Mouse (Mus musculus): ENCODE results near the gene Cyp4a30b. TPM values are rescaled to one million over a fixed set of nuclear protein-coding genes. Genes with fewer than 3 reads are reported as not detected.
"Not testable (repeated sequence)": the region's sequence is repeated elsewhere in the genome, so short reads cannot be mapped to it uniquely, and the experiment has no call there.

Cyp4a30b gene
- not detected in 2 replicates for polyA plus RNA-seq (2015; fragmentation: Nextera tagmentation; extraction: Ambion mirVana)

DNA sequence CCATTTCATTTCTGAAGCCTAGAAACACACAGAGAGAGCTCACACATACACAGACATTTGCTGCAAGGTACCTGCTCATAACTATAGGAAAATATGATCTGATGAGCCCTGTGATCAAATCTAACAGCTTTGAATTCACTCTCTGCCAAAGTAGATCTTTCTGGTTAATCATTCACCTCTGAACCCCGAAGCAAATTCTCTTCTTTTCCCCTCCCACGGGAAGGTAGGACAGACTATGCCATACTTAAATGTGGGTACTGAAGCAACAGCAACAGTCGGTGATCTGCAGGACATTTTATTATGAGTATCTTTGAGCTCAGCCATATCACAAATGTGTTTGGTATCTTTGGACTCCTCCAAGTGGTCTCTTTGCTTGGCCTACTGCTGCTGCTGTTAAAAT, at the start of gene Cyp4a30b:
TSS of gene Cyp4a30b (plus strand) at position 301 of the 400 bp plus-strand sequence.
- 76% methylated on average over 3 of the region's 3 CpGs for WGBS
- ATAC-seq (replicated peaks; ENCODE audit: insufficient number of reproducible peaks, insufficient read depth, low FRiP score, low read depth) = no peak
- H3K4me1 ChIP-seq (replicated peaks) = no peaks in the 10 kb centered on the region

DNA sequence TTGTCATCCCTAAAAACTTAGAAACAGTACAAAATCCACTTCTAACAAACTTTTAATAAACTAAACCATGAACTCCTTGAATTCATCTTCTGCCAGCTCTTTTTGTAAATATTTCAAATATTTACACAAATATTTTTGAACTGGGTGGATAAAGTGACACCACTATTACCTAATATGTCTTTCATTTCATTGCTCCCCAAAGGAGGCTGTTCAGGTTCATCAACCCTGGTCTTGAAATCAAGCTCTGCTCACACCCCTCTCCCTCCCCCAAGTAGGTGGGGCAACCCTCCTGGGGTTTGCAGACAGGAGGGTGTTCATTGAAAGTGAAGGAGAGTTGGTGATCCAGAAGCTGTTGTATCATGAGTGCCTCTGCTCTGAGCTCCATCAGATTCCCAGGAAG, 41.1 kb upstream of the Cyp4a30b start, which contains the start of gene Cyp4a12b:
TSS of gene Cyp4a12b (plus strand) at position 301 of the 400 bp plus-strand sequence.
- H3K4me1 ChIP-seq (replicated peaks); H3K27ac ChIP-seq; H3K9ac ChIP-seq; H3K9me3 ChIP-seq (replicated peaks); H3K4me2 ChIP-seq; H3K36me3 ChIP-seq; ATAC-seq (replicated peaks; ENCODE audit: insufficient number of reproducible peaks, insufficient read depth, low FRiP score, low read depth); H3K4me3 ChIP-seq; H3K27me3 ChIP-seq: not testable (repeated sequence)

More for the DNA sequence above, at the start of gene Cyp4a30b:
- Histone ChIP-seq H3K4me3 (no peak within 1 kb of the TSS), H3K27me3 (no peaks in the 10 kb centered on the region), H3K27ac (no peak within 1 kb of the TSS), H3K9ac (no peak within 1 kb of the TSS), H3K36me3 (no peaks in the 10 kb centered on the region), H3K9me3 (replicated peaks) (no peaks in the 10 kb centered on the region), H3K4me2 (no peak within 1 kb of the TSS)

DNA sequence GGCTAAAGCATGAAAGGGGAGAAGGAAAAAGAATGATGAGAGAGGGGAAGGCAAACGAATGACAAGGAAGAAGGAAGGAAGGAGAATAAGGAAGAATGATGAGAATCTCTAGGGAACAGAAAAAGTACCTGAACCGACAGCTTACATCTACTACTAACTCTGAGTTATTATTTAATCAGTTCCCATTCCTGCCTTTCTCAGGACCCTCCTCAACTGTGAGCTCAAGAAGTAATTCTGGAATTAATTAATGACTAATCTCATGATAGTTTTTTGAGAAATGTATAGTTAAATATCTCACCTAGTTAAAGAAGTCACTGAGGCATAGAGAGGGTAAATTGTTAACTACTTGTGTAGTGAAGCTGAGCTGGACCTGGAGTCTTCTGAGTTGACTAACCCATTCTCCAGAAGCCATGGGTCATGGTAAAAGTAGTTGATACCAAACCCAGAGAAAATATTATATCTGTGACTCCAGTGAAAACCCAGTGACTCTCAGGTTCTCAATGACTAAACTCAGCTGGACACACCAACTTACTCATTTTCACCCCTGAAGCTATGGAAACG, 1.7 kb upstream of the Cyp4a30b start:
- whole genome bisulfite sequencing = 60% methylated on average over 3 of the region's 3 CpGs
- H3K9me3 ChIP-seq (replicated peaks) = no peaks in the 10 kb centered on the region
- no peaks in the 10 kb centered on the region for H3K4me1 ChIP-seq (replicated peaks)
- no peak for ATAC-seq (replicated peaks; ENCODE audit: insufficient number of reproducible peaks, insufficient read depth, low FRiP score, low read depth)
- H3K27ac ChIP-seq = no peak overlapping the region
- no peaks in the 10 kb centered on the region for H3K27me3 ChIP-seq
- no peak overlapping the region for H3K4me3 ChIP-seq
- no peak overlapping the region for H3K4me2 ChIP-seq
- H3K36me3 ChIP-seq = no peaks in the 10 kb centered on the region
- no peak overlapping the region for H3K9ac ChIP-seq

DNA sequence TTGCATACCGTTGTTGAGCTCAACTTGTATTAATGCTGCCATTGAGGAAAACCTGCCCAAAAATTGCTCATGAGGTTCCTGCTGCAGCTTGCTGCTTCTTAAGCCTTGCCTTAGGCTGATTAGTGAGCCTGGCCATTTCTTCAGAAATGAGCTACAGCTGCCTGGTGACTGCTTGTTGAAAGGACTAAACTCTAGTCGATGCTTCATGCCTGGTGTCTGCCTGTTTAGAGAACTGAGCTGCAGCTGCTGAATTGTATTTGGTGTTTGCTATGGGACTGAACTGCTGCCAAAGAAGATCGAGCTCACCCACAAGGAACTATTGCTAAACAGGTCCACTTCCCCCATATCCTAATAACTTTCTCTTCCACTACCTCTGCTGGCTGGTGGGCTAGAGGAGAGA, 21.2 kb downstream of the Cyp4a30b start:
- not testable (repeated sequence) for H3K27ac ChIP-seq; ATAC-seq (replicated peaks; ENCODE audit: insufficient number of reproducible peaks, insufficient read depth, low FRiP score, low read depth); H3K9ac ChIP-seq

DNA sequence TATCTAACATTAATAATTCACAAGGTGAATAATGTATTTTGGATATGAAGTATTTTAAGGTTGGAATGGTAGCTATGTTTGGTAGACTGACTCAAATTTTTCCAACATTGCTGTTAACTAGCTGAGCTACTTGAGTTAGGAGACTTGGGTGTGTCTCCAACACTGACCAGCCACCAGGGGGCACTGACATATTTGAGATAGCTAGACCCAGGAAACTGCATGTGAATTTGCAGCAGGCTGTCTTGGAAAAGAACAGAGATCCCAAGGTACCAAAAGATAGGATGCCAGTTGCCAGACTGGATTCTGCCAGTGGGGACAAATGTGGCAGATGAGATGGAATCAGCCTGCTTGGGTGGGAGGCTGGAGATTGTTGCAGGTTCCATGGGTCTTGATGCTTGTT, 23.6 kb downstream of the Cyp4a30b start:
- H3K27me3 ChIP-seq = not testable (repeated sequence)

More for the DNA sequence above, 21.2 kb downstream of the Cyp4a30b start:
- H3K36me3 ChIP-seq; H3K4me1 ChIP-seq (replicated peaks); H3K4me2 ChIP-seq; H3K4me3 ChIP-seq; H3K9me3 ChIP-seq (replicated peaks); H3K27me3 ChIP-seq: not testable (repeated sequence)
- 71% methylated on average over 3 of the region's 3 CpGs for WGBS

DNA sequence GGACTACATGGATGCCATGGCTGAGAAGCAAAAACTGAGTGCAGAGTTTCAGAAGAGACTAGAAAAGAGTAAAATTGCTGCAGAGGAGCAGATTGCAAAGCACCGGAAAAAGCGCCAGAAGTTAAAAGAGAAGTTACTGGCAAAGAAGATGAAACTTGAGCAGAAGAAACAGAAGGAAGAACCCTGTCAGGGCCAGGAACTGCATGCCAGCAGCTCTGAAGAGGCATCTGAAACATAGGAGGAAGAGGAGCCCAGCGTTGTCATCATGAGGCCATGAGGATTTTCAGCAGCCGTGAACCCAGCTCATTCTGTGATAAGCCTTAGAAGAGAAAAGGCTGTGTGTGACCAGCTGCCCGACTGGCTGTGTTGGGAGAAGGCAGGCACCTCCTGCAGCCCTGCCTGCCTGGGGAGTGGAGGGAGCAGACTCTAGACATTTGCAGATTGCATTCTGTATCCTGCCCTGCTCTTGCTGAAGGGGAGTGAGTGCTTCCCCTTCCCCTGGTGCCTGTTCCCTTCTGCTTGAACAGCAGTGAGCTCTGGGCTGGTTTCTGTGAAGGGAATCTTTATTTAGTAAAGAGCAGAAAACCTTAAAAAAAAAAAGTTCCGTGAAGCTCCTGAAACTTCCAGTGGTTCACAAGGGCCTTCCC, 28.7 kb downstream of the Cyp4a30b start:
- no peak overlapping the region for H3K4me3 ChIP-seq
- H3K9ac ChIP-seq = no peak overlapping the region
- H3K9me3 ChIP-seq (replicated peaks) = no peaks in the 10 kb centered on the region
- no peaks in the 10 kb centered on the region for H3K4me1 ChIP-seq (replicated peaks)
- H3K27ac ChIP-seq = no peak overlapping the region
- no peak for ATAC-seq (replicated peaks; ENCODE audit: insufficient number of reproducible peaks, insufficient read depth, low FRiP score, low read depth)
- no peak overlapping the region for H3K4me2 ChIP-seq
- WGBS = 59% methylated on average over 6 of the region's 6 CpGs
- no peaks in the 10 kb centered on the region for H3K36me3 ChIP-seq
- no peaks in the 10 kb centered on the region for H3K27me3 ChIP-seq

More for the DNA sequence above, 23.6 kb downstream of the Cyp4a30b start:
- not testable (repeated sequence) for H3K9ac ChIP-seq; H3K27ac ChIP-seq; H3K4me2 ChIP-seq; H3K4me1 ChIP-seq (replicated peaks); H3K36me3 ChIP-seq; ATAC-seq (replicated peaks; ENCODE audit: insufficient number of reproducible peaks, insufficient read depth, low FRiP score, low read depth); H3K4me3 ChIP-seq; H3K9me3 ChIP-seq (replicated peaks)

DNA sequence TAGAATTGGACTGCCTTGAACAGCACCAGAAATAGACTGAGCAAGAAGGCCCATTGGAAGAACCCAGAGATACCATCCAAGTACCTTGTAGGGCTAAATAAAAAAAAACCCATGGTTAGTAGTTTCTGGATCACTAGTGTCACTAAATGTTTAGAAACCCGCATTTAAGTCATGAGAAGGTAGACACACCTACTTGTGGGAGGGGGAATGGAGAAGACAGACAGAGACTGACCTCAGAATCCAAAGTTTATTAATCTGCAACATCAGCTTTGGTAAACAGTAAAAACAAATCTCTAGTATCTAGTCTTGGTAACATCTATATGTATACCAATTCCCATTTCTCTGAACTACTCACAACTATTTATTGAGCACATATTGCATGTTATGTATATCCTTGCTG, 43.6 kb downstream of the Cyp4a30b start, which contains the start of gene Cyp4a14:
TSS of gene Cyp4a14 (minus strand) at position 142 of the 400 bp plus-strand sequence.
- Histone ChIP-seq H3K27ac (no peak within 1 kb of the TSS), H3K4me3 (no peak within 1 kb of the TSS), H3K4me2 (no peak within 1 kb of the TSS), H3K4me1 (replicated peaks) (no peaks in the 10 kb centered on the region), H3K36me3 (no peaks in the 10 kb centered on the region), H3K9me3 (replicated peaks) (no peaks in the 10 kb centered on the region), H3K27me3 (no peaks in the 10 kb centered on the region), H3K9ac (no peak within 1 kb of the TSS)
- 77% methylated on average over 1 of the region's 1 CpGs for WGBS
- ATAC-seq (replicated peaks; ENCODE audit: insufficient number of reproducible peaks, insufficient read depth, low FRiP score, low read depth) = no peak

DNA sequence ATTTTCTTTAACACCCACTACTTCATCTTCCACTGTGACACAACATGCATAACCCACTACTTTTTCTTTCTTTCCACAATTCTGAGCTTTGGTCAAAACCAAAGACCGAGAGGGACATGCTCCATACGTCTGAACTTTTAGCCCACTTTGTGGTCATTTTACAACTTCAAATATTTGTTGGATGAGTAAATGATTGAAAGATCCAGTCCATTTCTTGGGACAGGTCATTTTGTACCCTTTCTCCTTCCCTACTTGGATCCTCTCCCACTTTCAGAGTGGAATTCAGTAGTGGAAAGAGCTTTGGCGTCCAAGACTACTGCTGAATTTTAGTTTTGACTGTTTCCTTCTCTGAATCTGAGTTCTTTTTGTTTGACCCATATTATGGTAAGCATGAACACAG, 45.1 kb downstream of the Cyp4a30b start:
- H3K4me3 ChIP-seq = no peak overlapping the region
- H3K27ac ChIP-seq = no peak overlapping the region
- 77% methylated on average over 3 of the region's 3 CpGs for WGBS
- no peaks in the 10 kb centered on the region for H3K4me1 ChIP-seq (replicated peaks)
- no peak for ATAC-seq (replicated peaks; ENCODE audit: insufficient number of reproducible peaks, insufficient read depth, low FRiP score, low read depth)
- no peak overlapping the region for H3K9ac ChIP-seq
- no peaks in the 10 kb centered on the region for H3K36me3 ChIP-seq
- H3K9me3 ChIP-seq (replicated peaks) = no peaks in the 10 kb centered on the region
- H3K4me2 ChIP-seq = no peak overlapping the region
- H3K27me3 ChIP-seq = no peaks in the 10 kb centered on the region

DNA sequence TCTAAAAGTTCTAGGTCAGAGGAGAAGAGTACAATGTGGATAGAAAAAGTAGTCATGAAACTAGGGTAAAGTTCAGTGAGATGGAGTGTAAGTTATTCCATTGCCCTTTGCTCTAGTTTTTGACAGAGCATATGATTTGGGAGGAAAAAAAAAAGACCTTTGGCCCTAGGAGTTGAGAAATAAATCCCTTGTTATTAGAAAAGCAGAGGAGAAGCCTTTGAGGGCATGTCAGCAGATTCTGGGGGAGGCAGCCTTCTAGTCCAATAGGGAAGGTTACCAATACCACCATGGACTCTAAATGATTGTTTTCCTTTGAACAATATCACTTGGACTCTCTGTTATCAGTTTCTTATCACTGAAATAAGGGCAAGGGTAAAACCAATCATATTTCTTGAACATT, 61.6 kb downstream of the Cyp4a30b start:
- not testable (repeated sequence) for H3K9ac ChIP-seq; H3K4me2 ChIP-seq; H3K27me3 ChIP-seq; H3K27ac ChIP-seq; ATAC-seq (replicated peaks; ENCODE audit: insufficient number of reproducible peaks, insufficient read depth, low FRiP score, low read depth); H3K4me1 ChIP-seq (replicated peaks); H3K9me3 ChIP-seq (replicated peaks); H3K4me3 ChIP-seq; H3K36me3 ChIP-seq

DNA sequence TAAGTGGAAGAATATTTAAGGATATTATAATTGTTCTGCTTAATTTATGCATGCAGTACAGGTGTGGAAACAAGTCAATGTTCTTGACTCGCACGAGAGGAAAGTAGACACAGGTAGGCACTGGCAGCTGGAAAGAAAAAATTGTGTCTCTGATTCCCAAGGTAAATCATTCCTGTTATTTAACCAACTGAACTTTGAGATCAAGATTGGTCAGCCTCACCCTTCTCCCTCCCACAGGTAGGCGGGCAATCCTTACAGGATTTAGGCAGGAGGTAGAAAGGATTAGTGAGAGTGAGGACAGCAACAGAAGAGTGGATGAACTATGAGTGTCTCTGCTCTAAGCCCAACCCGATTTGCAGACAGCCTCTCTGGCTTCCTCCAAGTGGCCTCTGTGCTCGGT, 65.6 kb downstream of the Cyp4a30b start, which contains the start of gene Cyp4a10:
TSS of gene Cyp4a10 (plus strand) at position 265 of the 400 bp plus-strand sequence.
- H3K4me3 ChIP-seq; H3K9me3 ChIP-seq (replicated peaks); H3K27ac ChIP-seq; ATAC-seq (replicated peaks; ENCODE audit: insufficient number of reproducible peaks, insufficient read depth, low FRiP score, low read depth); H3K9ac ChIP-seq; H3K36me3 ChIP-seq; H3K27me3 ChIP-seq; H3K4me2 ChIP-seq; H3K4me1 ChIP-seq (replicated peaks): not testable (repeated sequence)
- WGBS = 76% methylated on average over 5 of the region's 5 CpGs

DNA sequence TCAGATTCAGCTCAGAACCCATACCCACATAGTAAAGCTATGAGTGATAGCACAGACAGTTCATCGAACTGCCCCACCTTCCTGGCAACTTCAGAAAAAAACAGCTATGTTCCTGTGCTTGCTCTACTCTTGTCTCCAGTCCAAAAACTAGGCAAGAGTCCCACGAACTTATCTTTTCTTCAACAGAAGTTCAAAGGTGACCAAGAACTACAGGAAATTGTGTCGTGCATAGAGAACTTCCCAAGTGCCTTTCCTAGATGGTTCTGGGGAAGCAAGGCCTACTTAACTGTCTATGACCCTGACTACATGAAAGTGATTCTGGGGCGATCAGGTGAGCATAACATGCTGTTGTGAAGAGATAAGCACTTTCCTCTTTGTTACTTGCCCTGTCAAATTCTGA, 67.0 kb downstream of the Cyp4a30b start:
- WGBS = 63% methylated on average over 4 of the region's 4 CpGs
- Histone ChIP-seq H3K36me3 (no peaks in the 10 kb centered on the region), H3K4me2 (no peak overlapping the region), H3K4me1 (replicated peaks) (no peaks in the 10 kb centered on the region), H3K27ac (no peak overlapping the region), H3K4me3 (no peak overlapping the region), H3K27me3 (no peaks in the 10 kb centered on the region), H3K9ac (no peak overlapping the region), H3K9me3 (replicated peaks) (no peaks in the 10 kb centered on the region)
- no peak for ATAC-seq (replicated peaks; ENCODE audit: insufficient number of reproducible peaks, insufficient read depth, low FRiP score, low read depth)

Measured in heart, embryonic 15.5 days (tissue).